Mouse (Mus musculus): ENCODE measurements around the gene Unc50.

DNA sequence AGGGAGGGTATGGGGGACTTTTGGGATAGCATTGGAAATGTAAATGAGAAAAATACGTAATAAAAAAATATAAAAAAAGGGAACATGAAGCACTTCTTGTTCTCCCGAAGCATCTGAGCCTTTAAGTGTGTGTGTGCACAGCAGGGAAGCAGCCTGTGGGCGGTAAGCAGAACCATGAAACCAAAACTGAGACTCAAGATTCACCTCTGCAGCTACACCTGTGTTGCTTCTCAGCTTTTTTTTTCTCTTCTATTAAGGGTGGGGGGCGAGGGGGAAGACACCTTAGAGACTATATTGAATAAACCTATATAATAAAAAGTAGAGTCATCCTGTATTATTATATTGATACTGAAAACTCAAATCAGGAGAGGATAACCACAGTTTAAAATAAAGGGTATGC lies 37.9 kb downstream of the Unc50 start:
- TF ChIP-seq EP300 (IDR thresholded peaks at IDR 0.05; ENCODE audit: low read depth), result no peak
- TF ChIP-seq CTCF (IDR thresholded peaks at IDR 0.05; ENCODE audit: low read depth), result no peak

All from heart, postnatal 0 days (tissue).